Mouse (Mus musculus): Measurements from ENCODE around the gene Fam208b.

DNA sequence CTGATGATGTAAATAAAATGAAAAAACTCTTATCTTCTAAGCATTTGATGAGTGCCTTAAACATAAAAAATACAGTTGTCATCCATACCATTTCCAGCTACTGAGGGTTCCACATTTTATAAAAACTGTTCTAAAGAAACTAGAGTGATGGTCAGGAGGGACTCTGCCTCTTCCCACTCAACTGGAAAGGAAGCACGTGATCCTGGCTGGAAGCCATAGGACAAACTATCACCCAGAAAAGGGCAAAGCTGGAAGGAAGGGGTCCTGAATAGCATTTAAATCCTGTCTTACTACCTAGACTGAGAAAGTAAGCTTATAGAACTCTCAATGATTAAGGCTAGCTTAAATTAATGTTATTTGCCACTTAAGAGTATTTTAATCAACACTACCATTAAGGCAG, 16.6 kb downstream of the Fam208b start:
- TF ChIP-seq CTCF (IDR thresholded peaks at IDR 0.05; ENCODE audit: low read depth) (no peak), EP300 (IDR thresholded peaks at IDR 0.05; ENCODE audit: low read depth) (no peak)
